Mouse (Mus musculus) midbrain, embryonic 12.5 days (tissue): Measurements from ENCODE around the gene Ophn1. TPM values are rescaled to one million over a fixed set of nuclear protein-coding genes. Genes with fewer than 3 reads are reported as not detected.

Source experiments
- ATAC-seq: fragments of 200-750 bp; cut with Nextera tagmentation; 2 replicates; pipeline ENCODE4 v1.8.0; 2017; ENCODE audit warnings: low read depth, moderate TSS enrichment, moderate library complexity; ENCODE audit not compliant: low FRiP score
- H3K27ac ChIP-seq: fragments of 300-500 bp; sonication (generic); replicated peaks from 2 replicates; pipeline ENCODE4 v1.5.1; 2016; ENCODE audit warnings: mild to moderate bottlenecking
- H3K27me3 ChIP-seq: fragments of 300-500 bp; sonication (generic); 2 replicates; pipeline ENCODE4 v1.6.1; 2016; ENCODE audit warnings: mild to moderate bottlenecking
- H3K36me3 ChIP-seq: fragments of 300-500 bp; sonication (generic); 2 replicates; pipeline ENCODE4 v1.6.1; 2016
- H3K4me1 ChIP-seq: fragments of 300-500 bp; sonication (generic); 2 replicates; pipeline ENCODE4 v1.6.1; 2016
- H3K4me2 ChIP-seq: fragments of 300-500 bp; sonication (generic); replicated peaks from 2 replicates; pipeline ENCODE4 v1.6.1; 2016; ENCODE audit warnings: mild to moderate bottlenecking, moderate library complexity
- H3K4me3 ChIP-seq: fragments of 300-500 bp; sonication (generic); 2 replicates; pipeline ENCODE4 v1.5.1; 2016; ENCODE audit warnings: mild to moderate bottlenecking
- H3K9ac ChIP-seq: fragments of 300-500 bp; sonication (generic); replicated peaks from 2 replicates; pipeline ENCODE4 v1.6.1; 2016; ENCODE audit warnings: mild to moderate bottlenecking, moderate library complexity
- H3K9me3 ChIP-seq: fragments of 300-500 bp; sonication (generic); 2 replicates; pipeline ENCODE4 v1.6.1; 2016; ENCODE audit warnings: mild to moderate bottlenecking
- WGBS: fragments of 180-500 bp; shearing (Covaris S2); methylation state at CpG from one replicate; pipeline ENCODE4 v1.1.7; 2016; 5-methylcytosine and 5-hydroxymethylcytosine counted together
- polyA plus RNA-seq: library from polyadenylated mRNA; unstranded; fragments of >200 nt; fragmentation: Nextera tagmentation; extraction: Ambion mirVana; gene quantifications from 2 replicates; pipeline ENCODE4 v1.2.1, GENCODE M21; 2016

Ophn1 gene
- polyA plus RNA-seq, 1 experiment from 2014 or later: 37.3 TPM

- no peak overlapping the region for H3K4me2 ChIP-seq
- H3K27me3 ChIP-seq: no peaks in the 10 kb centered on the region
- no peak overlapping the region for H3K9ac ChIP-seq
- ATAC-seq: no peak
- no peak overlapping the region for H3K27ac ChIP-seq
- H3K4me3 ChIP-seq: no peak overlapping the region
- H3K4me1 ChIP-seq: no peaks in the 10 kb centered on the region
- 81% methylated on average over 4 of the region's 4 CpGs for WGBS
- no peaks in the 10 kb centered on the region for H3K36me3 ChIP-seq
- no peaks in the 10 kb centered on the region for H3K9me3 ChIP-seq
Measured at GRCm38 (mm10) chrX:98774247-98774950, 116.4 kb downstream of the Ophn1 start.

- no peak overlapping the region for H3K4me3 ChIP-seq
- H3K27ac ChIP-seq: no peak overlapping the region
- 74% methylated on average over 2 of the region's 2 CpGs for WGBS
- H3K4me2 ChIP-seq: no peak overlapping the region
- no peaks in the 10 kb centered on the region for H3K36me3 ChIP-seq
- no peak overlapping the region for H3K9ac ChIP-seq
- no peaks in the 10 kb centered on the region for H3K4me1 ChIP-seq
- no peak for ATAC-seq
- no peaks in the 10 kb centered on the region for H3K27me3 ChIP-seq
- no peaks in the 10 kb centered on the region for H3K9me3 ChIP-seq
Measured at GRCm38 (mm10) chrX:98755089-98755488, 135.7 kb downstream of the Ophn1 start.

- 57% methylated on average over 1 of the region's 1 CpGs for WGBS
- H3K4me3 ChIP-seq: no peak overlapping the region
- no peaks in the 10 kb centered on the region for H3K36me3 ChIP-seq
- no peak for ATAC-seq
- no peak overlapping the region for H3K9ac ChIP-seq
- H3K9me3 ChIP-seq: no peaks in the 10 kb centered on the region
- H3K27me3 ChIP-seq: no peaks in the 10 kb centered on the region
- no peak overlapping the region for H3K4me2 ChIP-seq
- H3K4me1 ChIP-seq: no peaks in the 10 kb centered on the region
- H3K27ac ChIP-seq: no peak overlapping the region
Measured at GRCm38 (mm10) chrX:98751279-98751817, 139.5 kb downstream of the Ophn1 start.

- Histone ChIP-seq H3K36me3 (no peaks in the 10 kb centered on the region), H3K27me3 (no peaks in the 10 kb centered on the region), H3K4me1 (no peaks in the 10 kb centered on the region), H3K27ac (no peak overlapping the region), H3K4me3 (no peak overlapping the region), H3K4me2 (no peak overlapping the region), H3K9ac (no peak overlapping the region), H3K9me3 (no peaks in the 10 kb centered on the region)
- no peak for ATAC-seq
- 90% methylated on average over 5 of the region's 5 CpGs for WGBS
Measured at GRCm38 (mm10) chrX:98736758-98737157, 154.1 kb downstream of the Ophn1 start.

- no peak for ATAC-seq
- Histone ChIP-seq H3K9ac (no peak overlapping the region), H3K27me3 (no peaks in the 10 kb centered on the region), H3K27ac (no peak overlapping the region), H3K36me3 (no peaks in the 10 kb centered on the region), H3K4me2 (no peak overlapping the region), H3K9me3 (no peaks in the 10 kb centered on the region), H3K4me3 (no peak overlapping the region), H3K4me1 (no peaks in the 10 kb centered on the region)
- 82% methylated on average over 10 of the region's 10 CpGs for WGBS
Measured at GRCm38 (mm10) chrX:98722991-98723390, 167.8 kb downstream of the Ophn1 start.

- no peaks in the 10 kb centered on the region for H3K36me3 ChIP-seq
- H3K27me3 ChIP-seq: no peaks in the 10 kb centered on the region
- H3K27ac ChIP-seq: no peak overlapping the region
- H3K9ac ChIP-seq: no peak overlapping the region
- no peaks in the 10 kb centered on the region for H3K4me1 ChIP-seq
- H3K4me3 ChIP-seq: no peak overlapping the region
- ATAC-seq: no peak
- H3K9me3 ChIP-seq: no peaks in the 10 kb centered on the region
- no peak overlapping the region for H3K4me2 ChIP-seq
Measured at GRCm38 (mm10) chrX:98707766-98708165, 183.1 kb downstream of the Ophn1 start.

- Histone ChIP-seq H3K9ac (no peak overlapping the region), H3K27me3 (no peaks in the 10 kb centered on the region), H3K4me3 (no peak overlapping the region), H3K9me3 (no peaks in the 10 kb centered on the region), H3K4me2 (no peak overlapping the region), H3K4me1 (no peaks in the 10 kb centered on the region), H3K27ac (no peak overlapping the region), H3K36me3 (no peaks in the 10 kb centered on the region)
- ATAC-seq: peak; percentile 54; the same call in 1 of the 2 replicates
- 21% methylated on average over 4 of the region's 4 CpGs for WGBS
Measured at GRCm38 (mm10) chrX:98701635-98702034, 189.2 kb downstream of the Ophn1 start.

- Histone ChIP-seq H3K36me3 (no peaks in the 10 kb centered on the region), H3K27me3 (no peaks in the 10 kb centered on the region), H3K27ac (no peak overlapping the region), H3K4me3 (no peak overlapping the region), H3K9ac (no peak overlapping the region), H3K9me3 (no peaks in the 10 kb centered on the region), H3K4me2 (no peak overlapping the region), H3K4me1 (no peaks in the 10 kb centered on the region)
- ATAC-seq: no peak
Measured at GRCm38 (mm10) chrX:98682603-98683002, 208.2 kb downstream of the Ophn1 start.

GRCm38 (mm10) chrX:98681281-98681680, 209.5 kb downstream of the Ophn1 start:
- WGBS: 82% methylated on average over 2 of the region's 2 CpGs
- no peaks in the 10 kb centered on the region for H3K9me3 ChIP-seq
- no peaks in the 10 kb centered on the region for H3K36me3 ChIP-seq
- H3K4me3 ChIP-seq: no peak overlapping the region
- ATAC-seq: no peak
- H3K9ac ChIP-seq: no peak overlapping the region
- no peak overlapping the region for H3K4me2 ChIP-seq
- H3K4me1 ChIP-seq: no peaks in the 10 kb centered on the region
- H3K27me3 ChIP-seq: no peaks in the 10 kb centered on the region
- no peak overlapping the region for H3K27ac ChIP-seq

GRCm38 (mm10) chrX:98670988-98671387, 219.8 kb downstream of the Ophn1 start:
- no peak overlapping the region for H3K4me2 ChIP-seq

GRCm38 (mm10) chrX:98651431-98651830, 239.4 kb downstream of the Ophn1 start:
- no peak for ATAC-seq
- Histone ChIP-seq H3K27ac (no peak overlapping the region), H3K9ac (no peak overlapping the region), H3K36me3 (no peaks in the 10 kb centered on the region), H3K9me3 (no peaks in the 10 kb centered on the region), H3K4me2 (no peak overlapping the region), H3K4me3 (no peak overlapping the region), H3K27me3 (no peaks in the 10 kb centered on the region), H3K4me1 (no peaks in the 10 kb centered on the region)

More at GRCm38 (mm10) chrX:98670988-98671387, 219.8 kb downstream of the Ophn1 start:
- Histone ChIP-seq H3K4me3 (no peak overlapping the region), H3K9ac (no peak overlapping the region), H3K27me3 (no peaks in the 10 kb centered on the region), H3K36me3 (no peaks in the 10 kb centered on the region), H3K9me3 (no peaks in the 10 kb centered on the region), H3K4me1 (no peaks in the 10 kb centered on the region), H3K27ac (no peak overlapping the region)
- no peak for ATAC-seq

- Histone ChIP-seq H3K9me3 (no peaks in the 10 kb centered on the region), H3K27ac (no peak overlapping the region), H3K4me1 (no peaks in the 10 kb centered on the region), H3K4me3 (no peak overlapping the region), H3K9ac (no peak overlapping the region), H3K4me2 (no peak overlapping the region), H3K36me3 (no peaks in the 10 kb centered on the region), H3K27me3 (no peaks in the 10 kb centered on the region)
- 50% methylated on average over 3 of the region's 3 CpGs for WGBS
- ATAC-seq: peak; percentile 27; the same call in 1 of the 2 replicates
Measured at GRCm38 (mm10) chrX:98628666-98629404, 262.0 kb downstream of the Ophn1 start.
